Mouse (Mus musculus): ENCODE data around the gene Prkch. TPM values are rescaled to one million over a fixed set of nuclear protein-coding genes. Genes with fewer than 3 reads are reported as not detected.

Gene Prkch
- polyA plus RNA-seq, 1 experiment, result not detected

GRCm38 (mm10) chr12:73793216-73793615 is 208.6 kb downstream of the Prkch start:
- WGBS, result 67% methylated on average over 13 of the region's 13 CpGs
- TF ChIP-seq POLR2A (IDR thresholded peaks at IDR 0.05; ENCODE audit: insufficient read depth, low read depth, low read length), result no peak
- no peak for TF ChIP-seq CTCF (IDR thresholded peaks at IDR 0.05; ENCODE audit: insufficient read depth, low read depth, low read length)
- Histone ChIP-seq H3K4me1 (ENCODE audit: control insufficient read depth, insufficient read depth, low read length) (peaks cover 19% of the 10 kb centered on the region), H3K27ac (ENCODE audit: insufficient read depth, low read depth, low read length) (no peak overlapping the region), H3K4me3 (ENCODE audit: insufficient read depth, low read depth, low read length) (no peak overlapping the region)

- 22% methylated on average over 5 of the region's 5 CpGs for WGBS
- Histone ChIP-seq H3K4me1 (ENCODE audit: control insufficient read depth, insufficient read depth, low read length) (peaks cover 19% of the 10 kb centered on the region), H3K4me3 (ENCODE audit: insufficient read depth, low read depth, low read length) (no peak overlapping the region), H3K27ac (ENCODE audit: insufficient read depth, low read depth, low read length) (no peak overlapping the region)
- TF ChIP-seq CTCF (IDR thresholded peaks at IDR 0.05; ENCODE audit: insufficient read depth, low read depth, low read length) (no peak), POLR2A (IDR thresholded peaks at IDR 0.05; ENCODE audit: insufficient read depth, low read depth, low read length) (no peak)
These were observed 209.1 kb downstream of the Prkch start for GRCm38 (mm10) chr12:73793744-73794143.

DNA sequence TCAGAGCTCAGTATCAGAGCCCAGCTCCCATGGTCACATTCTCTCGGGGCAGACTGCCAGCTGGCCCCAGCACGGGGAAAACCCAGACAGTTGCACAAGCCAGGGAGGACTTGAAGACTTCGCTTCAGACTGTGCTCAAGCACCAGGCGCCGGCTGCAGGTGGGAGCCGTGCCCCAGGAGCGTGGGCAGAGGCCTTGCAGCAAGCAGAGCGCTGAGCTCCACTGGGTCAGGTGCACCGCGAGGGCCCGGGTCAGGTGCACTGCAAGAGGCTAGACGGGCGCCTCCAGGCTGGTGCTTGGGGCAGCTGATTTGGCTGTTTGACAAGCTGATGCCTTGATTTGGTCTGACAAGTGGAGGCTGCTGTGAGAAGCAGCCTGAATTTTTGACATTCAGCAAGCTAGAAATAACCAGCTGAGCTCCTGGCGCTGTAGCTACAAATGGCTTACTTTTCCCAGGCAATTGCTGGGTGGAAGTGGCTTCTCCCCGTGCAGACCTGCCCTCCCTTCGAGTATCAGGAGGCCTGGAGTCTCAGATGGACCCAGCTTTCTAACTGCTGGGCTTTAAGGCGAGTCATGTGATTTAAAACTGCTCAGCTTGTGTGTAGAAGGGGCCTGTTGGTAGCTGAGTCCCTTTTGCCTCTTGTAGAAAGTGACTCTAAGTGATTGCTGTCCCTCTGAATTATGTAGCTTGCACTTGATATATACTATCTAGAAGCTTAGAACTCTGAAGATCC is 209.7 kb downstream of the Prkch start:
- no peak overlapping the region for H3K27ac ChIP-seq (ENCODE audit: insufficient read depth, low read depth, low read length)
- WGBS, result 18% methylated on average over 17 of the region's 17 CpGs
- TF ChIP-seq CTCF (IDR thresholded peaks at IDR 0.05; ENCODE audit: insufficient read depth, low read depth, low read length), result no peak
- TF ChIP-seq POLR2A (IDR thresholded peaks at IDR 0.05; ENCODE audit: insufficient read depth, low read depth, low read length), result no peak

DNA sequence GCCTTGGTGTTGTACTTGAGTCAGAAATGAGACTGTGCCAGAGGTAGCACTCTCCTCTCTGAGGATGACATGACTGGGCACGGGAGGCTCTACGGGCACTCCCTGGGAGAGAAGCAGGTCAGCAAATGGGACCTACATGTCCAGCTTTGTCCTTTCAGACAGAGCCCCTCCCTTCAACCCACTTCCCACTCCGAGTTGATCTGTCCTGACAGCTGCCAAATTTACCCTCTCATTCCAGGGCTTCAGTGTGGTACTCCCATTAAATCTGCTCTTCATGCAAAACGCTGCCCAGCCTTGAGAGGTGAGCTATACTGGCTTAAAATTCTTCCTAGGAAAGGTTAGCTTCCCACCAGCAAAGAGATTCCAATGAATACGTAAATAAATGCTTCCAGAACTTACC is 215.1 kb downstream of the Prkch start:
- TF ChIP-seq CTCF (IDR thresholded peaks at IDR 0.05; ENCODE audit: insufficient read depth, low read depth, low read length) (no peak), POLR2A (IDR thresholded peaks at IDR 0.05; ENCODE audit: insufficient read depth, low read depth, low read length) (no peak)
- 88% methylated on average over 5 of the region's 5 CpGs for WGBS
- no peak overlapping the region for H3K4me3 ChIP-seq (ENCODE audit: insufficient read depth, low read depth, low read length)
- H3K27ac ChIP-seq (ENCODE audit: insufficient read depth, low read depth, low read length), result no peak overlapping the region
- no peaks in the 10 kb centered on the region for H3K4me1 ChIP-seq (ENCODE audit: control insufficient read depth, insufficient read depth, low read length)

More for the DNA sequence above, 209.7 kb downstream of the Prkch start:
- Histone ChIP-seq H3K4me1 (ENCODE audit: control insufficient read depth, insufficient read depth, low read length) (peaks cover 19% of the 10 kb centered on the region), H3K4me3 (ENCODE audit: insufficient read depth, low read depth, low read length) (no peak overlapping the region)

GRCm38 (mm10) chr12:73800886-73801285 is 216.3 kb downstream of the Prkch start:
- H3K27ac ChIP-seq (ENCODE audit: insufficient read depth, low read depth, low read length), result no peak overlapping the region
- TF ChIP-seq CTCF (IDR thresholded peaks at IDR 0.05; ENCODE audit: insufficient read depth, low read depth, low read length) (no peak), POLR2A (IDR thresholded peaks at IDR 0.05; ENCODE audit: insufficient read depth, low read depth, low read length) (no peak)
- 71% methylated on average over 3 of the region's 3 CpGs for WGBS
- no peaks in the 10 kb centered on the region for H3K4me1 ChIP-seq (ENCODE audit: control insufficient read depth, insufficient read depth, low read length)
- H3K4me3 ChIP-seq (ENCODE audit: insufficient read depth, low read depth, low read length), result no peak overlapping the region

DNA sequence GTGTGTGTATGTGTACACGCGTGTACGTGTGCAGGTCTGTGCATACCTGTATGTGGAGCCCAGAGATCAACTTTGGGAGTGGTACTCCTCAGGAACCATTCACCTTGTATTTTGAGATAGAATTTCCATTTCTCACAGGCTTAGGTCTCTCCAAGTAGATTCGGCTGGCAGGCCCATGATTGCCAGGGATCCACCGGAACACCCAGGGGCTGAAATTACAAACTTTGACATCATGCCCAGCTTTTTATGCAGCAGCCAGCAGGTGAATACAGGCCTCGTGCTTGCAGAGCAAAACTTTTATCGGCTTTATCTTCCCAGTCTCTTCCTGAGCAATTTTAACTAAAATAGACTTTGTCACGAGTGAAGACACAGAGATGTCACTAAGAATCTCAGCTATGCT is 217.2 kb downstream of the Prkch start:
- TF ChIP-seq POLR2A (IDR thresholded peaks at IDR 0.05; ENCODE audit: insufficient read depth, low read depth, low read length), result no peak
- TF ChIP-seq CTCF (IDR thresholded peaks at IDR 0.05; ENCODE audit: insufficient read depth, low read depth, low read length), result no peak
- no peaks in the 10 kb centered on the region for H3K4me1 ChIP-seq (ENCODE audit: control insufficient read depth, insufficient read depth, low read length)
- H3K27ac ChIP-seq (ENCODE audit: insufficient read depth, low read depth, low read length), result no peak overlapping the region
- H3K4me3 ChIP-seq (ENCODE audit: insufficient read depth, low read depth, low read length), result no peak overlapping the region
- 93% methylated on average over 8 of the region's 8 CpGs for WGBS

DNA sequence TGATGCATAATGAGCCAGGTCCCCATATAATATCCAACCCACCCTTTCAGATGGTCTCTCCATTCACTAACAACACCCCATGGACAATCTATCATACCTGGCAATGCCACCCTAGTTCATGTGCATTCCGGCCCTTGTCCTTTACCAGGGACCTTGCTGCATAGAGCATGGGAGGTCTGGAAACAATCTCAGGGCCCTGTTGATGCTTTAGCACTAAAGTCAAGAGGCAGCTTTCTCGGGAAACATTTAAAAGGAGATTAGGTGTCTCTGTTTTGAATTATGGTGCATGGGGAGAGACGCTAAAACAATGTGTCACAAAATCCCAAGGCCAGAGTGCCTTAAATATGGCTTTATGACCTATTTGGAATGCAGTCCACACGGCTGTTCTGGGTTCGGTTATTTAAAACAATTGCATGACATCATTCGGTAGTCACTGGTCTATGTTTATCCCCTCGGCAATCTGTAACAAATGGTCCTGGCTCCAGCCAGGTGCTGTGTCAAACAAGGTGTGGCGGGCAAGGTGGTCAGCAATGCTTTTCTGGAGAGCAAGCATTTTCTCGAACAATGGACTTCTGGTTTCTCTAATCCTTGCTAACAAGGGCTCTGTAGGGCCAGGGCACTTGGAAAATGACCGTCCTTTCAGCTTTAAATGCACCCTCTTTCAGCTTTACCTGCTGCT is 217.9 kb downstream of the Prkch start:
- no peaks in the 10 kb centered on the region for H3K4me1 ChIP-seq (ENCODE audit: control insufficient read depth, insufficient read depth, low read length)
- TF ChIP-seq CTCF (IDR thresholded peaks at IDR 0.05; ENCODE audit: insufficient read depth, low read depth, low read length), result no peak
- TF ChIP-seq POLR2A (IDR thresholded peaks at IDR 0.05; ENCODE audit: insufficient read depth, low read depth, low read length), result no peak
- no peak overlapping the region for H3K27ac ChIP-seq (ENCODE audit: insufficient read depth, low read depth, low read length)
- H3K4me3 ChIP-seq (ENCODE audit: insufficient read depth, low read depth, low read length), result no peak overlapping the region
- WGBS, result 87% methylated on average over 10 of the region's 10 CpGs

DNA sequence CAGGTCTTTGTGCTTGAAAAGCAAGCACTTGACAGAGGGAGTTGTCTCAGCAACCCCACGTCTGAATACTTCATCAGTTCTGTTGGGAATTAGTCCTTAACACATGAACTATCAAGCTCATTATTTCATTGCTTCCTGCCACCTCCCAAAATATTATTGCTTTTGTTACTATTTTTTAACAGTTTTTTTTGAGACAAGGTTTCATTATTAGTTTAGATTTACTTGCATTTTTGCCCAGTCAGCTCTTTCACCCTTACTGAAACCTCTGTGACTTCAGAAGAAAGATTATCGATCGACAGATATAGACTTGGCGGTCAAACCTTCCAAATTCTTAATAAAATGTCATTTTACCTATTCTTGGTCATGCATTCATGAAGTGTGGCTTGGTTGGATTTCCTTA is 219.3 kb downstream of the Prkch start:
- Histone ChIP-seq H3K27ac (ENCODE audit: insufficient read depth, low read depth, low read length) (no peak overlapping the region), H3K4me1 (ENCODE audit: control insufficient read depth, insufficient read depth, low read length) (no peaks in the 10 kb centered on the region), H3K4me3 (ENCODE audit: insufficient read depth, low read depth, low read length) (no peak overlapping the region)
- TF ChIP-seq POLR2A (IDR thresholded peaks at IDR 0.05; ENCODE audit: insufficient read depth, low read depth, low read length) (no peak), CTCF (IDR thresholded peaks at IDR 0.05; ENCODE audit: insufficient read depth, low read depth, low read length) (no peak)
- WGBS, result 95% methylated on average over 4 of the region's 4 CpGs

GRCm38 (mm10) chr12:73805541-73805940 is 220.9 kb downstream of the Prkch start:
- Histone ChIP-seq H3K27ac (ENCODE audit: insufficient read depth, low read depth, low read length) (no peak overlapping the region), H3K4me3 (ENCODE audit: insufficient read depth, low read depth, low read length) (no peak overlapping the region), H3K4me1 (ENCODE audit: control insufficient read depth, insufficient read depth, low read length) (peaks cover 3% of the 10 kb centered on the region; the same call in 1 of the 2 replicates)
- 72% methylated on average over 3 of the region's 3 CpGs for WGBS
- no peak for TF ChIP-seq POLR2A (IDR thresholded peaks at IDR 0.05; ENCODE audit: insufficient read depth, low read depth, low read length)
- TF ChIP-seq CTCF (IDR thresholded peaks at IDR 0.05; ENCODE audit: insufficient read depth, low read depth, low read length), result no peak
